Mouse (Mus musculus) cerebellum, adult (tissue): ENCODE measurements around the gene Scpep1.

ENCODE experiments used
- ATAC-seq: cut with Nextera tagmentation; 2 replicates; pipeline ENCODE4 v1.9.2; 2017; ENCODE audit warnings: mild to moderate bottlenecking, moderate library complexity, mixed read lengths; ENCODE audit not compliant: insufficient number of reproducible peaks, low FRiP score, low TSS enrichment

The Scpep1 gene

DNA sequence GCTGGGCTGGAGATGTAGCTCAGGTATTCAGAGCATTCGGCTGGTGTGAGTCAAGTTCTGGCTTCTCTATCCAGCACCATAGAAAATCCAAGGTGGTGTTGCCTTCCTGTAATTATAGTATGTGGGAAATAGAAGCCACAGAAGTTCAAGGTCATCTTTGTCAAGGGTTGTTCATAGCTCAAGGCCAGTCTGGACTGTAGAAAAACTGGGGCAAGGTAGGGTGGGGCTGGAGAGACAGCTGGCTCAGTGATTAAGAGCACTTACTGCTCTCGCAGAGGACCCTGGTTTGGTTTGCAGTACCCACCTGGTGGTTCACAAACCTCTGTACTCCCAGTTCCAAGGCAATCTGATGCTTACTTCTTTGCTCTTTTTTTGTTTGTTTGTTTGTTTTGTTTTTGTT lies 66.3 kb downstream of the Scpep1 start:
- ATAC-seq, result no peak

DNA sequence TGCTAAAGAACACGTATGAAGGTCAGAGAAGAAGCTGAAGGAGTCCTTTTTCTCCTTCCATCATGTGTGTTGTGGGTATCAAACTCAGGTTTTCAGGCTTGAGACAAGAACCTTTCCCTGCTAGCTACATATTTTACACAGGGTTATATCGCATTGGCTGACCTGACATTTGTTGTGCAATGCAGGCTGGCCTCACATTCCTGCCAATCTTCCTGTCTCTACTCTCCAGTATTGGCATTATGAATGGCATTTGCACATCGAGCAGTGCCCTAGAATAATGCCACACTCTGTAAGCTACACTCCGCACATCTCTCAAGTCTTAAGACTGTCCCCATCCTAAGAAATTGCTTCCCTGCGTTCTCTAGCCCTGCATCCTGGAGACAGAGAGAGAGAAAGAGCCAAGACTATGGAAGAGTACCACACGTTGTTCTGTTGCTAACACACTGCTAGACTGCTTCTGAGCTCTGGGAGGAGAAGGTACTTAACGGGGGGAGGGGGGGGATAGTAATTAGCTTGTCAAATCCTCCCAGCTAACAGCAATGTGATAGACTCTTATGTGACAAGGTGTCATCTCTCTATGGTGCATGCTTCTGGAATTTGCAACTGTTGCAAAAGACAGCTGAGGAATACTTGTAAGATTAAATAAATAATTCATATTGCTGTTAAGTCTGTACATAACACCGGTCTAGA lies 70.7 kb downstream of the Scpep1 start:
- no peak for ATAC-seq

DNA sequence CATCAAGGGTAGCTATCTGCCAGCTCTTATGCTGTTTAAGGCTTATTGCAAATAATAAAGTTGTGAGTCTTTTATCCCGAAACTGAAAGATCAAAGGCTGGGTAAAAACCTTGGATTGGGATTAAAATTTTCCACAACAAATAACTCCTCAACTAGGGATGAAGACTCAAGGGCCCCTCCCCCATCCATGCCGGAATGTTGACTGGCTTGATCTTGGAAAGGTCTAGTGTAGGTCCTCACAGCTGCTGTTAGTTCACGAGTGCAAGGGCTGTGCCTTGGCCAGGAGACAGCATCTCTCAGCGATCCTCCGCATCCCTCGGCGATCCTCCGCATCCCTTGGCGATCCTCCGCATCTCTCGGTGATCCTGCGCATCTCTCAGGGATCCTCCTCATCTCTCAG lies 77.3 kb downstream of the Scpep1 start:
- ATAC-seq, result no peak
